Mouse (Mus musculus) liver (tissue): Measurements from ENCODE around the gene Tmem41a.

Source experiments
- DNase-seq: peaks from one replicate; pipeline ENCODE4 v3.0.0-alpha.2; 2020; ENCODE audit warnings: mixed read lengths

Gene Tmem41a

GRCm38 (mm10) chr16:21901286-21901685, 46.1 kb downstream of the Tmem41a start:
- no peak for DNase-seq

GRCm38 (mm10) chr16:21893890-21894289, 53.5 kb downstream of the Tmem41a start:
- no peak for DNase-seq

GRCm38 (mm10) chr16:21887601-21888000, 59.8 kb downstream of the Tmem41a start:
- DNase-seq = no peak
